Mouse (Mus musculus) adrenal gland, adult 18-20 months (tissue): ENCODE data around the gene Gm11444. TPM values are rescaled to one million over a fixed set of nuclear protein-coding genes. Genes with fewer than 3 reads are reported as not detected.

ENCODE experiments used
- DNase-seq, 2 experiments: peaks; one replicate each; pipeline ENCODE4 v3.0.0; 2021 to 2022; ENCODE audit warnings: low spot score in 2 of 2
- total RNA-seq, 2 experiments: library from RNA; stranded (reverse); gene quantifications; 1 replicate in 1 of 2; 2 replicates in 1 of 2; pipeline ENCODE4 v1.2.3; 2021

Gene Gm11444
- total RNA-seq, 2 experiments from 2014 or later = not detected

GRCm38 (mm10) chr11:85818401-85818800, 31.7 kb downstream of the Gm11444 start:
- DNase-seq = no peak

DNA sequence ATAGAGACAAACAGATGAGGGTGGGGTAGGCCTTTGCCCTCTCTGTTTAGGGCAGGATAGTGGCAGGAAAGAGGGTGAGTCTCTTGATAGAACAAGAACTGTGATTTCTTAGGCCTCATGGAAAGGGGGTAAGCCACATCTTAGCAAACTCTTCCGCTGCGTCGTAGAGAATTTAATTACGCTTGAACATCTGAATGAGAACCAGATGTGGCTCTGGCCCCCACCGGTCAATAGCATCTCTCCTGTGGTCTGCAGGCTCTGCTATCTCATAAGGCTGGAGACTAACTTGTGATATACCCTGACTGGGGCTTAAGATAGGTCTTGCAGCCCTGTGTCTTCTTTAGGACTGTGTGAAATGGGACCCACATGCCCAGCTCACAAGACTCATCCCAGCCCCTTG, 33.7 kb downstream of the Gm11444 start:
- no peak for DNase-seq

DNA sequence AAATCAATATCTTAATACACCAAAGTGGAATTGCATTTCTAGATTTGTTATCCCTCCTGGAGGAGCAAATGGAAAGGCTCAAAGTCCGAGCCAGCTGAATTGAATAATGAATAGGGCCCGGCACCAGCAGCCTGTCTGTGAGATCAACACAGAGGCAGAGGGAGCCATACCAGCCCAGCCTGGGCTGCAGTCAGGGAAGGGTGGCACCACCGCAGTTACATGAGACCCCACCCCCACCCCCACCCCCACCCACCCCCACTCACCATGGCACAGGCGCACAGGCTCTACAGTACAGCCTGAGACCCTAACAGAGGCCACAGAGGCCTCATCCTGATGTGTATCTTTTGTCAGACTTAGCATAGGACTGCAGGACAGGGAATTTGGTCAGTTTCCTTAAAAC, 35.5 kb downstream of the Gm11444 start:
- no peak for DNase-seq

DNA sequence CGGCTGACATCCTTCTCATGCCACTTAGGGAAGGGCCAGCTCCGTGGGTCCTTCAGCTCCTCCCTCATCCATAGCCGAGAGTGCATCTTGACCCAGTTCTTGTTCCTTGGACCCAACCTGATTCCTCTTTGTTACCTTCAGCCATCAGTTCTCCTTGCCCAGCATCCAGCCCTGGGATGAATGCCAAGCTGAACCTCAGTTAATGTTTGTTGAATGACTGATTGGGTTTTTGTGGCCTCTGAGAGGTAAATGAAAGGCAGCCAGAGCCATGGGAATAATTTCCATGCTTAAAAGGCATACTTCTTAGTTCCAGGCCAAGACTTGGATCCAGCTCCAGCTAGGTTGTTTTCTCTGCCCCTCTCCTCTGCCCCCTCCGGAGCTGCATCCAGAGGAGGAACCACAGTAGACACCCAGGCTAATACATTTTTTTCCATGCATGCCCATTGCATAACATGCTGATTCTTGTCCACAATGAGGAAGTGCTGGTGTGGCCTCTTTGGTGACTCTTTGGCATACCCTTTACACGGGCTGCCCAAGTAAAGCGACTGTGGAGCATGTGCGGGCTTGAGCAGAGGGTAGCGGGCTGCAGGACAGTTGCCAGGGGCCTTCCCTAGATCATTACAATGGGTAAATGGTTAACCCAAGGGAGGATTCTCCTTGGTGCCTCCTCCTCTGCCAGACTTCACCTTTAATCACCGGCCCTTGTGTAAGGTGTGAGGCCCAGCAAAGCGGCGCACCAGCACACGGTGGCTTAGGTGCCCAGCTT, 37.7 kb downstream of the Gm11444 start:
- no peak for DNase-seq

DNA sequence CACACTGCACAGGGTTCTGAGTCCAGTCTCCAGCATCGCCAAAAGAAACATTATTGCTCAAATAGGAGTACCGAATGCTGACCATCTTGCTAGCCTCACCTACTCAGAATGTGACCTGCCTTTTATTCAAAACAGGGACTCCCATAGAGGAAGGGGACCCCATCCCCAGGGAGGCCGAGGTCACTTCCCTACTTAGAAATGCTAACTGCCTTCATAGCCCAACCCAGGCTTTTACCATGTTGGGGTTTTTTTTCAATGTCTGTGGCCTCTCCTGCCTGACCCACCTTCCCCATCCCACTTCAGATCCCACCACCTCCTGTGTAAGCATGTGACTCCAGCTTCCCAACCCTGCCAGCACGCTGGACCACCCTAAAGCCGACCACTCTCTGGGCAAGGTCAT, 38.5 kb downstream of the Gm11444 start:
- DNase-seq = no peak

- no peak for DNase-seq
Measured at GRCm38 (mm10) chr11:85811229-85811628, 38.9 kb downstream of the Gm11444 start.

- no peak for DNase-seq
Measured at GRCm38 (mm10) chr11:85807353-85807752, 42.8 kb downstream of the Gm11444 start.

DNA sequence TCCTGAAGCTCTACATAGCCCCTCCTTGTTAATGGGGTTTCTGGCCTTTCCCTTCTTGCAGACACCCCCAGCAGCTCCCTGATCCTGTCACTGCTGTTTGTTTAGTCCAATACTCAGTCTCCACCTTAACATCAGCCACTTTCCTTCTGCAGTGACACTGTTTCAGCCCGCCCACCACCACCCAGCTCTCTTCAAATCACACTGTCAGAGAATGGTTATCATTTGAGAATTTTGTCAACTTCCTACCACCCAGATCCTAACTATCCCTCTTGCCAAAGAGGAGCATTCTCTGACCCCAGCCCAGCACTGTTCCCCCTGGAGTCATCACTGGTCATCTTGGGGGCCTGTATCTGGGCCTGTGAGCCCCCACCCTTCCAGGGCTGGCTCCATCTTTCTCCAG, 44.4 kb downstream of the Gm11444 start:
- DNase-seq = no peak

DNA sequence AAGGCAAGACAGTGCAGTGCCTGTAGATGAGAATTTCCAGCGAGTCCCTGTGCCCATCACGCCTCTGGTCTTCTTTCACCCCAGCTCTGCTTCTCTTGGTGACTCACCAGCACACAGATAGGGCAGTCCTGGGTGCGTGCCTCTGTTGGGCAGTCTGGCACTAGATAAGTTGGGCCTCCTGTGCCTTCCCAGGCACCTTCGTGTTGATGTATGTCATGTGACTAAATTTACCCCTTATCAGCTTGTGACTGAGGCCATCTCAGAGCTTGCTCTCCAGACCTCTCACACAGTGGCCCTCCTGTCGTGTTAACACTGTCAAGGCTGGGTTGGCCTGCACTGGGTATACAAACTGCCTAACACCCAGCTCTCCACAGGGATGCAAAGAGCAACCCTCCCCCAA, 46.1 kb downstream of the Gm11444 start:
- DNase-seq = no peak

DNA sequence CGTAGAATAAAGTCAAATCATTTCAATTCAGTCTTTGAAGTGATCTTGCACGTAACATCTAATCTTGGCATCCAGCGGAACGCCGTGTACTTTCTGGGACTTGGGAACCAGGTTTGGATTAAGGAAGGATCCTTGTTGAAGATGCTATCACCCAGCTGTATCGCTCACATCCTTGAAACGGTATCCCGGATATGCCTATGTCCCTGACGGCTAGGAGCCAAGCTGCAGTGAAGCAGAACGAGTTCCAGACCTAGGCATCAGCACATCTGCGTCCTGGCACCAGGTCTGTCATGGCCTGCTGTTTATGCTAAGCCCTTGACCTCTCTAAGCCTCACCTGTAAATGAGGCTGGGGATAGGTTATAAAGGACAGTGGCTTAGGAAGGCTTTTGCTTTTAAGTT, 49.8 kb downstream of the Gm11444 start:
- no peak for DNase-seq

- DNase-seq = no peak
Measured at GRCm38 (mm10) chr11:85799856-85800255, 50.3 kb downstream of the Gm11444 start.

- DNase-seq = no peak
Measured at GRCm38 (mm10) chr11:85799456-85799855, 50.7 kb downstream of the Gm11444 start.

Other genes with a start within 250 kb of the Gm11444 start
- 10 to 100 TPM; 14.5 to 17.7 TPM for gene Tbx2, start 17.8 kb downstream of the Gm11444 start, total RNA-seq
- not detected for gene Tbx4, start 36.1 kb upstream of the Gm11444 start, total RNA-seq